In the genomic region with DNA sequence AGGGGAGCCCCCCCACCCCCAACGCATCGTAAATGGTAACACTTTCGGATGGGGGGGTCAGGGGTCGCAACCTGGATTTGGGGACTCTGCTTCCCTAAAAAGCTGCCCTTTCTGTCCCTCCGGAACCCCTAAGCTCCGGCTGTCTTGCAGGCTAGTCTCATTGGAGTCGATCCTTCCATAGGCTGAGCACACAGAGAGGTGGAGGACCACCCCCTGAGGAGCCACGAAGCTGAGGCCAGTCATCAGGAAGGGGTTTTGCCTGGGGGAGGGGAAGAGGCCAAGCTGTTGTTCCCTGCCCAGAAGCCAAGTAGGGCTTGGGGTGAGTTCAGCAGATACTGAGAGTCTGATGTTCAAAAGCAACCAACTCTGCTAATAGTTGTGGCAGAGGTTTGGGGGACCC, we compare ENCODE assay signal across 8 mouse cellular contexts. TPM values are rescaled to one million over a fixed set of nuclear protein-coding genes. Genes with fewer than 3 reads are reported as not detected.
DNase-seq lines count a peak whose midpoint lies in the region; ATAC-seq and TF ChIP-seq lines count a peak whose summit lies in the region.

No protein-coding gene starts in this region.

- no peak for TF ChIP-seq POLR2A in limb, embryonic 14.5 days (IDR thresholded peaks at IDR 0.05; ENCODE audit: borderline replicate concordance, extremely low read depth, insufficient read depth, insufficient read length)

- H3K4me2 ChIP-seq in lung, embryonic 16.5 days (ENCODE audit: low read depth, low read length), result peak overlapping the region; percentile 95
- H3K4me2 ChIP-seq in forebrain, embryonic 11.5 days (ENCODE audit: low read depth, low read length, severe bottlenecking), result peak overlapping the region; percentile 78
- H3K4me2 ChIP-seq in limb, embryonic 14.5 days (replicated peaks; ENCODE audit: low read depth, low read length, severe bottlenecking), result peak overlapping the region; percentile 77
- peak overlapping the region; percentile 95 for H3K4me2 ChIP-seq in stomach, embryonic 14.5 days (replicated peaks; ENCODE audit: low read depth, low read length)

- H3K4me3 ChIP-seq in lung, embryonic 16.5 days (ENCODE audit: low read length), result peak overlapping the region; percentile 54
- H3K4me3 ChIP-seq in forebrain, embryonic 11.5 days (ENCODE audit: low read depth, low read length), result peak overlapping the region; percentile 39
- H3K4me3 ChIP-seq in limb, embryonic 14.5 days (replicated peaks; ENCODE audit: low read length), result peak overlapping the region; percentile 49
- peak overlapping the region; percentile 52 for H3K4me3 ChIP-seq in stomach, embryonic 14.5 days (ENCODE audit: low read depth, low read length)

- H3K27me3 ChIP-seq in lung, embryonic 16.5 days (ENCODE audit: control insufficient read depth, insufficient read depth, low read depth, low read length), result peaks cover 19% of the 10 kb centered on the region
- H3K27me3 ChIP-seq in forebrain, embryonic 11.5 days (ENCODE audit: control insufficient read depth, insufficient read depth, low read length), result peaks cover 27% of the 10 kb centered on the region
- peaks cover 13% of the 10 kb centered on the region; the same call in 1 of the 2 replicates for H3K27me3 ChIP-seq in limb, embryonic 14.5 days (ENCODE audit: control insufficient read depth, insufficient read depth, low read length)
- peaks cover 17% of the 10 kb centered on the region for H3K27me3 ChIP-seq in stomach, embryonic 14.5 days (ENCODE audit: control insufficient read depth, insufficient read depth, low read length)

- WGBS in lung, embryonic 16.5 days, result 8% methylated on average over 8 of the region's 8 CpGs
- WGBS in forebrain, embryonic 11.5 days, result 1% methylated on average over 8 of the region's 8 CpGs
- WGBS in limb, embryonic 14.5 days, result 6% methylated on average over 8 of the region's 8 CpGs
- 9% methylated on average over 8 of the region's 8 CpGs for WGBS in stomach, embryonic 14.5 days

- peaks cover 7% of the 10 kb centered on the region for H3K4me1 ChIP-seq in lung, embryonic 16.5 days (replicated peaks; ENCODE audit: control insufficient read depth, insufficient read depth, low read length)
- H3K4me1 ChIP-seq in forebrain, embryonic 11.5 days (replicated peaks; ENCODE audit: control insufficient read depth, insufficient read depth, low read length), result peaks cover 16% of the 10 kb centered on the region; the same call in 1 of the 2 replicates
- peaks cover 3% of the 10 kb centered on the region for H3K4me1 ChIP-seq in limb, embryonic 14.5 days (ENCODE audit: control insufficient read depth, insufficient read depth, low read length)
- peaks cover 3% of the 10 kb centered on the region; the same call in 1 of the 2 replicates for H3K4me1 ChIP-seq in stomach, embryonic 14.5 days (ENCODE audit: control insufficient read depth, insufficient read depth, low read length)

- no peak for DNase-seq in lung, postnatal 14 days
- DNase-seq in forebrain, embryonic 11.5 days (ENCODE audit: low spot score), result no peak
- DNase-seq in limb, embryonic 14.5 days (ENCODE audit: low spot score), result no peak
- no peak for DNase-seq in left cerebral cortex, postnatal 14 days (ENCODE audit: low spot score in 2 of 2)
- no peak for DNase-seq in frontal cortex, postnatal 14 days (ENCODE audit: low spot score in 2 of 2)
- DNase-seq in gastrocnemius, postnatal 36 days, result no peak

- ATAC-seq in lung, embryonic 16.5 days (ENCODE audit: low read depth), result no peak
- peak; percentile 53 for ATAC-seq in forebrain, embryonic 11.5 days (replicated peaks; ENCODE audit: low FRiP score)
- no peak for ATAC-seq in limb, embryonic 14.5 days (ENCODE audit: low FRiP score, low read depth)
- ATAC-seq in stomach, embryonic 14.5 days (ENCODE audit: insufficient number of reproducible peaks, insufficient read depth, low FRiP score, low read depth), result no peak

- intact Hi-C loops in left cerebral cortex, postnatal 14 days (cut with DNase I), result no loop called here
- intact Hi-C loops in gastrocnemius, postnatal 36 days (cut with DNase I), result no loop called here

- H3K36me3 ChIP-seq in lung, embryonic 16.5 days (ENCODE audit: control insufficient read depth, insufficient read depth, low read length), result no peaks in the 10 kb centered on the region
- no peaks in the 10 kb centered on the region for H3K36me3 ChIP-seq in forebrain, embryonic 11.5 days (ENCODE audit: control insufficient read depth, insufficient read depth, low read length)
- no peaks in the 10 kb centered on the region for H3K36me3 ChIP-seq in limb, embryonic 14.5 days (ENCODE audit: control insufficient read depth, insufficient read depth, low read length)
- H3K36me3 ChIP-seq in stomach, embryonic 14.5 days (ENCODE audit: control insufficient read depth, insufficient read depth, low read length), result no peaks in the 10 kb centered on the region

- H3K27ac ChIP-seq in lung, embryonic 16.5 days (ENCODE audit: low read length), result no peak overlapping the region
- peak overlapping the region; percentile 48 for H3K27ac ChIP-seq in forebrain, embryonic 11.5 days (ENCODE audit: low read depth, low read length)
- no peak overlapping the region for H3K27ac ChIP-seq in limb, embryonic 14.5 days (replicated peaks; ENCODE audit: low read depth, low read length)
- no peak overlapping the region for H3K27ac ChIP-seq in stomach, embryonic 14.5 days (ENCODE audit: low read length)

- peak overlapping the region; percentile 77 for H3K9ac ChIP-seq in lung, embryonic 16.5 days (ENCODE audit: low read length)
- H3K9ac ChIP-seq in forebrain, embryonic 11.5 days (ENCODE audit: low read length), result peak overlapping the region; percentile 63
- peak overlapping the region; percentile 60 for H3K9ac ChIP-seq in limb, embryonic 14.5 days (ENCODE audit: low read depth, low read length, severe bottlenecking)
- peak overlapping the region; percentile 33; the same call in 1 of the 2 replicates for H3K9ac ChIP-seq in stomach, embryonic 14.5 days (replicated peaks; ENCODE audit: low read depth, low read length)

- H3K9me3 ChIP-seq in lung, embryonic 16.5 days (ENCODE audit: control insufficient read depth, low read length), result 0 out of 2 replicates have a peak, but pooled peaks cover 3% of the 10 kb centered on the region
- no peaks in the 10 kb centered on the region for H3K9me3 ChIP-seq in forebrain, embryonic 11.5 days (ENCODE audit: control insufficient read depth, low read length)
- no peaks in the 10 kb centered on the region for H3K9me3 ChIP-seq in limb, embryonic 14.5 days (ENCODE audit: control insufficient read depth, low read length)
- no peaks in the 10 kb centered on the region; the same call in 1 of the 2 replicates for H3K9me3 ChIP-seq in stomach, embryonic 14.5 days (ENCODE audit: control insufficient read depth, low read depth, low read length)

RNA-seq across cellular contexts. Expression of gene Wnt3a, which starts 26.0 kb away (rescaled TPM):
- polyA plus RNA-seq in lung, embryonic 16.5 days (2015; fragmentation: Nextera tagmentation; extraction: Ambion mirVana), result 0.48 and 0.55 TPM in 2 replicates
- 4.9 and 5.9 TPM in 2 replicates for polyA plus RNA-seq in forebrain, embryonic 11.5 days (2014; fragmentation: Nextera tagmentation; extraction: Ambion mirVana)
- 1.2 TPM in 2 replicates for polyA plus RNA-seq in limb, embryonic 14.5 days (2012; rRNA removed)
- polyA plus RNA-seq in limb, embryonic 14.5 days (2014; fragmentation: Nextera tagmentation; extraction: Ambion mirVana), result 1.3 and 1.7 TPM in 2 replicates
- polyA plus RNA-seq in stomach, embryonic 14.5 days (2014; fragmentation: Nextera tagmentation; extraction: Ambion mirVana), result not detected in 2 replicates
- not detected for total RNA-seq in left cerebral cortex, postnatal 14 days (2021)
- not detected for total RNA-seq in gastrocnemius, postnatal 36 days (2021)

RNA-seq across cellular contexts. Expression of gene Arf1, which starts 36.5 kb away (rescaled TPM):
- polyA plus RNA-seq in lung, embryonic 16.5 days (2015; fragmentation: Nextera tagmentation; extraction: Ambion mirVana), result 725 and 739 TPM in 2 replicates
- 577 and 597 TPM in 2 replicates for polyA plus RNA-seq in forebrain, embryonic 11.5 days (2014; fragmentation: Nextera tagmentation; extraction: Ambion mirVana)
- 690 and 777 TPM in 2 replicates for polyA plus RNA-seq in limb, embryonic 14.5 days (2012; rRNA removed)
- polyA plus RNA-seq in limb, embryonic 14.5 days (2014; fragmentation: Nextera tagmentation; extraction: Ambion mirVana), result 698 and 725 TPM in 2 replicates
- 655 and 669 TPM in 2 replicates for polyA plus RNA-seq in stomach, embryonic 14.5 days (2014; fragmentation: Nextera tagmentation; extraction: Ambion mirVana)
- 100 to 1,000 TPM; 417 to 455 TPM for total RNA-seq in left cerebral cortex, postnatal 14 days (2021)
- 100 to 1,000 TPM; 192 to 206 TPM for total RNA-seq in gastrocnemius, postnatal 36 days (2021)

RNA-seq across cellular contexts. Expression of gene Wnt9a, which starts 42.1 kb away (rescaled TPM):
- polyA plus RNA-seq in lung, embryonic 16.5 days (2015; fragmentation: Nextera tagmentation; extraction: Ambion mirVana), result 3.9 and 4.1 TPM in 2 replicates
- polyA plus RNA-seq in forebrain, embryonic 11.5 days (2014; fragmentation: Nextera tagmentation; extraction: Ambion mirVana), result 4.3 and 4.7 TPM in 2 replicates
- 11.8 and 15.0 TPM in 2 replicates for polyA plus RNA-seq in limb, embryonic 14.5 days (2012; rRNA removed)
- 6.2 and 6.8 TPM in 2 replicates for polyA plus RNA-seq in limb, embryonic 14.5 days (2014; fragmentation: Nextera tagmentation; extraction: Ambion mirVana)
- polyA plus RNA-seq in stomach, embryonic 14.5 days (2014; fragmentation: Nextera tagmentation; extraction: Ambion mirVana), result 2.3 and 3.1 TPM in 2 replicates
- total RNA-seq in left cerebral cortex, postnatal 14 days (2021), result 10 to 100 TPM; 17.1 to 19.9 TPM
- 1 to 10 TPM; 8.4 to 9.5 TPM for total RNA-seq in gastrocnemius, postnatal 36 days (2021)

RNA-seq across cellular contexts. Expression of gene 2310033P09Rik, which starts 56.5 kb away (rescaled TPM):
- polyA plus RNA-seq in lung, embryonic 16.5 days (2015; fragmentation: Nextera tagmentation; extraction: Ambion mirVana), result 35.2 and 37.0 TPM in 2 replicates
- polyA plus RNA-seq in forebrain, embryonic 11.5 days (2014; fragmentation: Nextera tagmentation; extraction: Ambion mirVana), result 36.6 and 41.0 TPM in 2 replicates
- polyA plus RNA-seq in limb, embryonic 14.5 days (2012; rRNA removed), result 32.4 and 37.5 TPM in 2 replicates
- 28.9 and 30.0 TPM in 2 replicates for polyA plus RNA-seq in limb, embryonic 14.5 days (2014; fragmentation: Nextera tagmentation; extraction: Ambion mirVana)
- polyA plus RNA-seq in stomach, embryonic 14.5 days (2014; fragmentation: Nextera tagmentation; extraction: Ambion mirVana), result 28.7 and 34.3 TPM in 2 replicates
- total RNA-seq in left cerebral cortex, postnatal 14 days (2021), result 10 to 100 TPM; 18.3 to 19.2 TPM
- total RNA-seq in gastrocnemius, postnatal 36 days (2021), result 1 to 10 TPM; 2.7 to 3.5 TPM
